Mouse (Mus musculus) liver, embryonic 11.5 days (tissue): ENCODE measurements around the gene Fbxo34. TPM values are rescaled to one million over a fixed set of nuclear protein-coding genes. Genes with fewer than 3 reads are reported as not detected.
"Not testable (repeated sequence)": the region's sequence is repeated elsewhere in the genome, so short reads cannot be mapped to it uniquely, and the experiment has no call there.

Experiments used
- ATAC-seq: fragments of 200-750 bp; cut with Nextera tagmentation; replicated peaks from 2 replicates; pipeline ENCODE4 v1.8.0; 2017; ENCODE audit warnings: moderate number of reproducible peaks, mild to moderate bottlenecking, moderate TSS enrichment, moderate library complexity; ENCODE audit not compliant: low FRiP score
- DNase-seq: peaks from one replicate; pipeline ENCODE4 v3.0.0-alpha.2; 2017; ENCODE audit warnings: low spot score
- H3K27ac ChIP-seq: fragments of 300-500 bp; sonication (generic); 2 replicates; pipeline ENCODE4 v1.5.1; 2014; ENCODE audit warnings: mild to moderate bottlenecking, low read depth, low read length, control low read depth
- H3K27me3 ChIP-seq: fragments of 300-500 bp; sonication (generic); replicated peaks from 2 replicates; pipeline ENCODE4 v1.6.1; 2014; ENCODE audit warnings: low read length, mixed read lengths; ENCODE audit not compliant: control insufficient read depth, insufficient read depth
- H3K36me3 ChIP-seq: fragments of 300-500 bp; sonication (generic); 2 replicates; pipeline ENCODE4 v1.6.1; 2014; ENCODE audit warnings: mild to moderate bottlenecking, low read length, moderate library complexity, mixed read lengths; ENCODE audit not compliant: control insufficient read depth, insufficient read depth
- H3K4me1 ChIP-seq: fragments of 300-500 bp; sonication (generic); replicated peaks from 2 replicates; pipeline ENCODE4 v1.6.1; 2014; ENCODE audit warnings: low read length, mixed read lengths; ENCODE audit not compliant: control insufficient read depth, insufficient read depth
- H3K4me2 ChIP-seq: fragments of 300-500 bp; sonication (generic); 2 replicates; pipeline ENCODE4 v1.6.1; 2014; ENCODE audit warnings: mild to moderate bottlenecking, control low read depth, moderate library complexity
- H3K4me3 ChIP-seq: fragments of 300-500 bp; sonication (generic); 2 replicates; pipeline ENCODE4 v1.5.1; 2014; ENCODE audit warnings: low read depth, low read length, control low read depth
- H3K9ac ChIP-seq: fragments of 300-500 bp; sonication (generic); 2 replicates; pipeline ENCODE4 v1.6.1; 2014; ENCODE audit warnings: low read depth, low read length, control low read depth
- H3K9me3 ChIP-seq: fragments of 300-500 bp; sonication (generic); 2 replicates; pipeline ENCODE4 v1.6.1; 2016; ENCODE audit warnings: low read length, inconsistent platforms, mixed read lengths; ENCODE audit not compliant: control insufficient read depth
- WGBS: fragments of 180-500 bp; shearing (Covaris S2); extraction: QIAGEN DNeasy Blood & Tissue Kit; methylation state at CpG from one replicate; pipeline ENCODE4 v1.1.7; 2014; 5-methylcytosine and 5-hydroxymethylcytosine counted together
- polyA plus RNA-seq: library from polyadenylated mRNA; unstranded; fragments of >200 nt; fragmentation: Nextera tagmentation; extraction: Ambion mirVana; gene quantifications from 2 replicates; pipeline ENCODE4 v1.2.1, GENCODE M21; 2014

Fbxo34 gene
- polyA plus RNA-seq, 1 experiment from 2014 or later, result 27.8 TPM

- not testable (repeated sequence) for H3K4me2 ChIP-seq, H3K9me3 ChIP-seq, H3K27me3 ChIP-seq, H3K4me3 ChIP-seq, ATAC-seq, H3K4me1 ChIP-seq, DNase-seq, H3K27ac ChIP-seq, H3K36me3 ChIP-seq, H3K9ac ChIP-seq
- 89% methylated on average over 11 of the region's 11 CpGs for WGBS
Measured at GRCm38 (mm10) chr14:47570549-47570948, 120.3 kb downstream of the Fbxo34 start, which contains the start of gene Atg14. Gene Atg14 (minus strand): TSS chr14:47570649.

DNA sequence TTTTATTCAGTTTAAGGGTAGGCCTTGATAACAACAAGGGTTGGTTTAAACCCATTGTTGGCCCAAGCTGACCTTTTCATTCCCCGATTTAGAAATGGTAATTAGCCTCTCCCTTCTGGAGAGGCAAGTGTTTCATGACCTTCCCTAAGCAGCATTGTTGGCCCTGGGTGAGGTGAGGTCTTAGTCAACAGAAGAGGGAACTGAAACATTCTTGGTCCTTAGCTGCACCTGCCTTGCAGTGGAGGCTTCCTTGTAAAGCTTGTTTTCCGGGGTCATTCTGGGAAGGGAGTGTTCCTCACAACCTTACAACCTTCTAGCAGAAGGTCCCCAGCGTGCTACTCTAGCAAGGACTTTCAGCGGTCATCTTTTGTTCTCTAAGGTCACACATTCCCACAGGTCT is 122.5 kb downstream of the Fbxo34 start:
- Histone ChIP-seq H3K9me3 (no peaks in the 10 kb centered on the region), H3K36me3 (no peaks in the 10 kb centered on the region), H3K4me3 (no peak overlapping the region), H3K4me2 (no peak overlapping the region), H3K27ac (no peak overlapping the region), H3K4me1 (no peaks in the 10 kb centered on the region), H3K9ac (no peak overlapping the region), H3K27me3 (no peaks in the 10 kb centered on the region)
- 79% methylated on average over 4 of the region's 4 CpGs for WGBS
- no peak for ATAC-seq
- DNase-seq, result no peak

DNA sequence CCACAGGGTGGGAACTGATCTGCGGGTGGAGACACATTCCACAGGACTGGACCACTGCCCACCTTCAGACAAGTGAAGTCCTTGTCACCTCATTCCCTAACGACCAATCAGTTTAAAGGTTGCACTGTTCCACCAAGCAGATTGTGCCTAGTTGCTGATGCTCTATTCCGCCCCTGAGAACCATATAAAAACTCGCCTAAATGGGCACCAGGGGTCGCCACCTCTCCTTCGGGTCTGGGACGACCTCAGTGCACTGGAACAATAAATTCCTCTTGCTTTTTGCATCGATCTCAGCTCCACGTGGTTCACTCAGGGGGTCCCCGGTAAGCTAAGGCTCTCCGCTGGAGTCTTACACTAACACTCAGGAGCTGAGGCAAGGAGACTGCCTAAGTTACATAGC is 124.5 kb downstream of the Fbxo34 start:
- no peaks in the 10 kb centered on the region for H3K9me3 ChIP-seq
- H3K4me2 ChIP-seq, result no peak overlapping the region
- no peak overlapping the region for H3K9ac ChIP-seq
- ATAC-seq (no peak), DNase-seq (no peak)
- no peak overlapping the region for H3K4me3 ChIP-seq
- H3K4me1 ChIP-seq, result no peaks in the 10 kb centered on the region
- 64% methylated on average over 11 of the region's 11 CpGs for WGBS
- H3K27me3 ChIP-seq, result no peaks in the 10 kb centered on the region
- no peak overlapping the region for H3K27ac ChIP-seq
- no peaks in the 10 kb centered on the region for H3K36me3 ChIP-seq

GRCm38 (mm10) chr14:47576687-47577086 is 126.5 kb downstream of the Fbxo34 start:
- 68% methylated on average over 4 of the region's 4 CpGs for WGBS
- no peak overlapping the region for H3K4me3 ChIP-seq
- H3K27ac ChIP-seq, result no peak overlapping the region
- ATAC-seq, result no peak
- H3K9ac ChIP-seq, result no peak overlapping the region
- H3K36me3 ChIP-seq, result no peaks in the 10 kb centered on the region
- no peaks in the 10 kb centered on the region for H3K27me3 ChIP-seq
- no peaks in the 10 kb centered on the region for H3K4me1 ChIP-seq
- DNase-seq, result no peak
- H3K9me3 ChIP-seq, result no peaks in the 10 kb centered on the region
- no peak overlapping the region for H3K4me2 ChIP-seq

DNA sequence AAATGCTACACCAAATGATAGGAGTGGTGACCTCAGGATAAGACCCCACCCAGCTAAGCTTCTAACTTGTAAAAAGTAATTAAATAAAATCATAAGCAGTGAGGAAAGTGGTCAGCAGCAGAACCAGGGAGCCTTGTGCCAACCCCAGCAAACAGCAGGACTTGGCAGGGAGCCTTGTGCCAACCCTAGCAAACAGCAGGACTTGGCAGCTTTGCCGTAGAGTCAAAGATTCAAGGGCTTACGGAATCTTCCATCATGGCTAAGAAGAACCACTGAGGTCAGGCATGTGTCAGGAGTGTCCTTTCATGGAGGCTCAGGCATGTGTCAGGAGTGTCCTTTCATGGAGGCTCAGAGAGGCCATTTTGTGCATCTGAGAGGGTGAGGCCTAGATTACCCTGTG is 127.9 kb downstream of the Fbxo34 start:
- H3K4me2 ChIP-seq, result no peak overlapping the region
- H3K4me3 ChIP-seq, result no peak overlapping the region
- no peak overlapping the region for H3K9ac ChIP-seq
- no peaks in the 10 kb centered on the region for H3K9me3 ChIP-seq
- ATAC-seq (no peak), DNase-seq (no peak)
- 85% methylated on average over 2 of the region's 2 CpGs for WGBS
- H3K27me3 ChIP-seq, result no peaks in the 10 kb centered on the region
- H3K27ac ChIP-seq, result no peak overlapping the region
- no peaks in the 10 kb centered on the region for H3K4me1 ChIP-seq
- H3K36me3 ChIP-seq, result no peaks in the 10 kb centered on the region

GRCm38 (mm10) chr14:47581280-47581679 is 131.1 kb downstream of the Fbxo34 start:
- H3K4me2 ChIP-seq, result no peak overlapping the region
- H3K27me3 ChIP-seq, result no peaks in the 10 kb centered on the region
- no peak overlapping the region for H3K4me3 ChIP-seq
- no peaks in the 10 kb centered on the region for H3K9me3 ChIP-seq
- H3K36me3 ChIP-seq, result no peaks in the 10 kb centered on the region
- ATAC-seq (no peak), DNase-seq (no peak)
- H3K9ac ChIP-seq, result no peak overlapping the region
- 28% methylated on average over 1 of the region's 1 CpGs for WGBS
- no peaks in the 10 kb centered on the region for H3K4me1 ChIP-seq
- no peak overlapping the region for H3K27ac ChIP-seq

Other genes with a start within 250 kb of the Fbxo34 start
- 65.7 and 68.8 TPM in 2 replicates for gene Wdhd1, start 173.6 kb upstream of the Fbxo34 start, polyA plus RNA-seq
- gene Socs4, start 173.5 kb upstream of the Fbxo34 start, polyA plus RNA-seq, result 4.6 and 4.8 TPM in 2 replicates
- gene Mapk1ip1l, start 152.2 kb upstream of the Fbxo34 start, polyA plus RNA-seq, result 84.7 and 88.8 TPM in 2 replicates
- 21.2 and 21.6 TPM in 2 replicates for gene Lgals3, start 82.7 kb upstream of the Fbxo34 start, polyA plus RNA-seq
- gene Dlgap5, start 32.0 kb upstream of the Fbxo34 start, polyA plus RNA-seq, result 71.1 and 71.7 TPM in 2 replicates
- gene Atg14, start 120.2 kb downstream of the Fbxo34 start, polyA plus RNA-seq, result 9.8 and 10.2 TPM in 2 replicates
- gene Ktn1, start 198.0 kb downstream of the Fbxo34 start, polyA plus RNA-seq, result 43.3 and 45.0 TPM in 2 replicates